Mouse (Mus musculus): ENCODE measurements around the gene 4833427G06Rik.

- TF ChIP-seq POLR2A (IDR thresholded peaks at IDR 0.05; ENCODE audit: extremely low read depth, insufficient read depth, low read length): no peak
- TF ChIP-seq CTCF (IDR thresholded peaks at IDR 0.05; ENCODE audit: low read depth, low read length): no peak
Observed at GRCm38 (mm10) chr9:51056360-51057324, 45.2 kb downstream of the 4833427G06Rik start.
